Mouse (Mus musculus) forebrain, embryonic 11.5 days (tissue): Measurements from ENCODE around the gene Pin1. TPM values are rescaled to one million over a fixed set of nuclear protein-coding genes. Genes with fewer than 3 reads are reported as not detected.

ENCODE experiments used
- ATAC-seq: fragments of 200-750 bp; cut with Nextera tagmentation; replicated peaks from 2 replicates; pipeline ENCODE4 v1.8.0; 2017; ENCODE audit warnings: moderate TSS enrichment; ENCODE audit not compliant: low FRiP score
- DNase-seq: peaks from one replicate; pipeline ENCODE4 v3.0.0-alpha.2; 2017; ENCODE audit warnings: low spot score
- H3K27ac ChIP-seq: fragments of 300-500 bp; sonication (generic); 2 replicates; pipeline ENCODE4 v1.5.1; 2014; ENCODE audit warnings: low read depth, low read length
- H3K27me3 ChIP-seq: fragments of 300-500 bp; sonication (generic); 2 replicates; pipeline ENCODE4 v1.6.1; 2014; ENCODE audit warnings: mild to moderate bottlenecking, low read length, mixed read lengths; ENCODE audit not compliant: control insufficient read depth, insufficient read depth
- H3K36me3 ChIP-seq: fragments of 300-500 bp; sonication (generic); 2 replicates; pipeline ENCODE4 v1.6.1; 2014; ENCODE audit warnings: mild to moderate bottlenecking, low read length, moderate library complexity, mixed read lengths; ENCODE audit not compliant: control insufficient read depth, insufficient read depth
- H3K4me1 ChIP-seq: fragments of 300-500 bp; sonication (generic); replicated peaks from 2 replicates; pipeline ENCODE4 v1.6.1; 2014; ENCODE audit warnings: low read length, mixed read lengths; ENCODE audit not compliant: control insufficient read depth, insufficient read depth
- H3K4me2 ChIP-seq: fragments of 300-500 bp; sonication (generic); 2 replicates; pipeline ENCODE4 v1.6.1; 2014; ENCODE audit warnings: low read depth, mild to moderate bottlenecking, low read length, moderate library complexity, mixed read lengths; ENCODE audit not compliant: severe bottlenecking
- H3K4me3 ChIP-seq: fragments of 300-500 bp; sonication (generic); 2 replicates; pipeline ENCODE4 v1.5.1; 2014; ENCODE audit warnings: low read depth, low read length
- H3K9ac ChIP-seq: fragments of 300-500 bp; sonication (generic); 2 replicates; pipeline ENCODE4 v1.6.1; 2014; ENCODE audit warnings: low read length
- H3K9me3 ChIP-seq: fragments of 300-500 bp; sonication (generic); 2 replicates; pipeline ENCODE4 v1.6.1; 2016; ENCODE audit warnings: low read length, mixed read lengths; ENCODE audit not compliant: control insufficient read depth
- WGBS: fragments of 180-500 bp; shearing (Covaris S2); extraction: QIAGEN DNeasy Blood & Tissue Kit; methylation state at CpG from one replicate; pipeline ENCODE4 v1.1.7; 2014; 5-methylcytosine and 5-hydroxymethylcytosine counted together
- polyA plus RNA-seq: library from polyadenylated mRNA; unstranded; fragments of >200 nt; fragmentation: Nextera tagmentation; extraction: Ambion mirVana; gene quantifications from 2 replicates; pipeline ENCODE4 v1.2.1, GENCODE M21; 2014

The Pin1 gene
- polyA plus RNA-seq, 1 experiment from 2014 or later, result 63.0 TPM

DNA sequence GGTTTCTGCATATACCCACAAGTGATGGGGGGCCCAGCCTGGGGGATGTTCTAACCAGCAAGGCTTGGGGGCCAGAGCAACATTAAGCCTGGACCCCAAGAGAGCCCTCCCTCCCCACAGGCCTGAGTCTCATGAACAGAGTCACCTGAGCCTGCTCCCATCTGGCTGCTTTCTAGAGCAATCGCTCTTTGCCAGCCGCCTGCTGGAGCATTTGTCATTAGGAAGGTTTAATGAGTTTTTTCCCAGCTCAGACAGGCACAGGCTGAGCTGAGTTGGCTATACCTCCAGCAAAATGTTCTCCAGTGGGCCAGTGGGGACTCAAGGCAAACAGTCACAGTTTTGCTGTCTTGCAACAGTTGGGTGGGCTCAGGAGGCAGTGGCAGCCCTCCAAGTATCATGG is 12.5 kb downstream of the Pin1 start:
- ATAC-seq (0 out of 2 replicates have a peak, but pooled peaks have one; percentile 26), DNase-seq (no peak)

DNA sequence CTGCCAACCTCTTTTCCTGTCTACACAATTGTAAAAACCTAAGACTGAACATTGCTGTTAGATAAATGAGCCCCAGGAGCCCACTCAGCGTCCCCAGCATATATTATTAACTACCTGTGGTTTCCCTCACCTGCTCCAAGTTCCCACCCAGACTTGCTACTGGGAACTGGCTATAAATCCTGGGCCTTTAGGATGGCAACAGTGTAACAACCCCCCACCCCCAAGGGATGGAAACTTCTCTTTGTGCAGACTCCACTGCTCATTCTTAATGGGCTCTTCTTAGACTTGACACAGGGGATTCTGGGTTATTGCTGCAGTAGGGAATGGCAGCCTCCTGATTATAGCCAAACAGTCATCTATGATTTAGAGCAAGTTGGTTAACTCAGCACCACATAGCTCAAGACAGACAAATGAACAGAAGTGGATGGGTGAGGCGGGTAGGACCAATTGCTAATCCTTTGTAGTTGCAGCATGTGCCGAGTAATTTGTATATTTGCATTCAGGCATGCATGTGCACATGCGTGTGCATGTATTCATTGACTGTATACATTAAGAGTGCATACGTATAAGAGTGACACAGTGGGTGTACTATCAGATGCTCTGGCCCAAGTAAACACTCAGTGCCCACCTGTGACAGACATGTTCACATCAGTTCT is 13.2 kb downstream of the Pin1 start:
- no peak overlapping the region for H3K4me2 ChIP-seq
- no peak for ATAC-seq
- H3K9me3 ChIP-seq, result no peaks in the 10 kb centered on the region
- WGBS, result 80% methylated on average over 5 of the region's 5 CpGs
- no peak for DNase-seq
- peaks cover 12% of the 10 kb centered on the region for H3K4me1 ChIP-seq
- H3K36me3 ChIP-seq, result peaks cover 8% of the 10 kb centered on the region; the same call in 1 of the 2 replicates
- peak overlapping the region; percentile 21; the same call in 1 of the 2 replicates for H3K27ac ChIP-seq
- H3K27me3 ChIP-seq, result no peaks in the 10 kb centered on the region
- H3K9ac ChIP-seq, result no peak overlapping the region
- H3K4me3 ChIP-seq, result no peak overlapping the region

More for the DNA sequence above, 12.5 kb downstream of the Pin1 start:
- H3K9me3 ChIP-seq, result no peaks in the 10 kb centered on the region
- peaks cover 12% of the 10 kb centered on the region for H3K4me1 ChIP-seq
- H3K4me3 ChIP-seq, result no peak overlapping the region
- H3K36me3 ChIP-seq, result peaks cover 8% of the 10 kb centered on the region; the same call in 1 of the 2 replicates
- 0 out of 2 replicates have a peak overlapping the region, but pooled peaks have one; percentile 50 for H3K27ac ChIP-seq
- no peak overlapping the region for H3K4me2 ChIP-seq
- 83% methylated on average over 2 of the region's 2 CpGs for WGBS
- H3K9ac ChIP-seq, result no peak overlapping the region
- no peaks in the 10 kb centered on the region for H3K27me3 ChIP-seq

DNA sequence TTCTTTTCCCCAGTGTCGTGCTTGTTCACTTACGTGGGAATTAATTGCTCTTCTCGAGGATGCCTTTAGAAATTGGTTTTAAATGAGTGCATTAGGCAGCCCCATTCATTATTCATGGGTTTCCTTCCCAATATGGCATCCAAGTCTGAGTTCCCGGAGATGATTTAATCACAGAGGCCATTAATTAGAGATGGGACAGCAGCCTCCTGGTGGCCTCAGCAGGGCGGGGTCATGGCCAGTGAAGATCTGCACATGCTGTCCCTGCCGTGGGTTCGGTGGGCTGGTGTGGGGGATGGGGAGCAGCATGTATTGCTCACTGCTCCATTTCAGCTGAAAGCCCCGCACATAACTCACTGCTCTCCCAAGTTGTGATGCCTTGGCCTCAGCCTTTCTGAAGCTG is 14.0 kb downstream of the Pin1 start:
- WGBS, result 26% methylated on average over 8 of the region's 8 CpGs
- DNase-seq (no peak), ATAC-seq (peak; percentile 57)
- Histone ChIP-seq H3K27ac (no peak overlapping the region), H3K4me1 (peaks cover 12% of the 10 kb centered on the region), H3K9ac (no peak overlapping the region), H3K4me3 (no peak overlapping the region), H3K9me3 (no peaks in the 10 kb centered on the region), H3K4me2 (no peak overlapping the region), H3K36me3 (peaks cover 8% of the 10 kb centered on the region; the same call in 1 of the 2 replicates), H3K27me3 (no peaks in the 10 kb centered on the region)

DNA sequence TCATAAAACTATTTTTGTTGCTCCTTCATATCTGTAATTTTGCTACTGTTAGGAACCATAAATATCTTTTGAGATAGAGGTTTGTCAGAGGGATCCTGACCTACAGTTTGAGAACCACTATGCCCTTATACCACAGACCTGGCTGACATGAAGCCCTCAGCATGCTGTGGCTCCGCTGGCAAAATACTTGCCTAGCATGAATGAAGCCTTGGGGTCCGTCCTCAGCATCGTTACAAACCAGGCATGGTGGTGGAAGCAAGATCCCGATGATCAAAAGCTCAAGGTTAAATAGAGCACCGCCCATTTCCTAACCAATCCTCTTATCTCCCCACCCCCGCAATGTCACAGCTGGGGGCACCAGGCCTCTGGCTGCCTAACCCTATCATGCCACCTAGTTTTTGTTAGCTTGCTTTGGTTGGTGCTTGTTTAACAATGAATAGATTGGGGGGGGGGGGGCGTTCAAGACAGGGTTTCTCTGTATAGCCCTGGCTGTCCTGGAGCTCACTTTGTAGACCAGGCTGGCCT is 14.7 kb downstream of the Pin1 start:
- peaks cover 12% of the 10 kb centered on the region for H3K4me1 ChIP-seq
- no peak overlapping the region for H3K9ac ChIP-seq
- no peak overlapping the region for H3K4me3 ChIP-seq
- WGBS, result 9% methylated on average over 7 of the region's 7 CpGs
- DNase-seq (no peak), ATAC-seq (no peak)
- H3K36me3 ChIP-seq, result peaks cover 8% of the 10 kb centered on the region; the same call in 1 of the 2 replicates
- H3K4me2 ChIP-seq, result no peak overlapping the region
- no peaks in the 10 kb centered on the region for H3K9me3 ChIP-seq
- H3K27me3 ChIP-seq, result no peaks in the 10 kb centered on the region
- no peak overlapping the region for H3K27ac ChIP-seq

DNA sequence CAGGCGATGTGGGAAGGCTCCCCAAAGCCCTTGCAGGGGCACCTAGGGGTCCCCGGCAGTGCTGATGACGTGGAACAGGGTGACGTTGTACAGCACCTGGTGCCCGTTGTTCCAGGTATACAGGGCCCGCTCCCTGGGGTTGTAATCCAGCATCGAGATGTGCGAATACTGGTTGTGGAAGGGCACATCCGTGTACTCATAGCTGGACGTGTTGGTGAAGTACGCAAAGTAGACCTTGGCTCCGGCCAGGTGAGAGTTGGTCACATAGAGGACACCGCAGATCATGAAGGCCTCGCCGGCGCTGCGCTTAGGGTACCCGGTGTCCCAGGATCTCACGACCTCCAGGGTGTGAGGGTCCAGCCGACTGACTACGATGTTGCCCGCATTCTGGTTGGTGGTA is 16.2 kb downstream of the Pin1 start:
- no peaks in the 10 kb centered on the region for H3K9me3 ChIP-seq
- DNase-seq, result no peak
- H3K27me3 ChIP-seq, result no peaks in the 10 kb centered on the region
- WGBS, result 94% methylated on average over 22 of the region's 22 CpGs
- H3K27ac ChIP-seq, result no peak overlapping the region
- peaks cover 3% of the 10 kb centered on the region; the same call in 1 of the 2 replicates for H3K36me3 ChIP-seq
- ATAC-seq, result no peak
- H3K4me1 ChIP-seq, result peaks cover 12% of the 10 kb centered on the region
- H3K9ac ChIP-seq, result no peak overlapping the region
- no peak overlapping the region for H3K4me2 ChIP-seq
- no peak overlapping the region for H3K4me3 ChIP-seq

DNA sequence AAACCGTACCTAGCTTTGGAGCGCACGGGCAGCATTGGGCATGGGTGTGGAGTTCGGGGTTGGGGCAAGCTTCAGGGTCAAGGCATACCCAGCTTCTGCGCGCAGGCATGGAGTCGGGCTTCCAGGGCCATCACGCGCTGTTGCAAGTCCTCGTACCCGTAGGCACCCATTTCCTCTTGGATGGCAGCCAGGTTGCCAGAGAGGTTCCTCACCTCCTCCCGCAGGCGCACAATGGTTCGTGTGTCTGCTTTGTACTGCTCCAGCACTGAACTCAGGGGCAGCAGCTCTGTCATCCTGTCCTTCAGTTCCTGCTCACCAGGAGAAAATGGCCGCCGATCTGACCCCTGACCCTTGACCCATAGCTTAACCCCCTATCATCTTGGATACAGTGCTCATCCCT is 20.2 kb downstream of the Pin1 start:
- DNase-seq (no peak), ATAC-seq (no peak)
- 88% methylated on average over 16 of the region's 16 CpGs for WGBS
- Histone ChIP-seq H3K4me3 (no peak overlapping the region), H3K27me3 (no peaks in the 10 kb centered on the region), H3K36me3 (no peaks in the 10 kb centered on the region), H3K4me1 (no peaks in the 10 kb centered on the region), H3K4me2 (no peak overlapping the region), H3K27ac (no peak overlapping the region), H3K9ac (no peak overlapping the region), H3K9me3 (no peaks in the 10 kb centered on the region)

DNA sequence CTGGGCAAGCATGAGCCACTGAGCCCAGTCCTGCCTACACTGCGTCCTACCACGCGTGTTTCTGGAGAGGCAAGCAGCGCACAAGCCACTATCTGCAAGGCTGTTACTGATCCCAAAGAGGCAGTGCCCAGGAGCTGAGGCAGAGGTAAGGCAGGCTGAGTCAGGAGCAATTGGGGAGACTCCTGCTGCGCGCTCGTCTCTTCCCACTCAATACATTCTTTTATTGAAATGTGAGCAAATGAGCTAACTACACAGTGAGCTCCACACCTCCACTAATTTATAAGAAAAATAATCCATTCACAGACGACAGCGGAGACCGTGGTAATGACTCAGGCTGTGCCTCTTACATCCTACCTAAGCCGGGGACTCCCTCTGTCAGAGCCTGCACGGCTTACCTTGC is 26.0 kb downstream of the Pin1 start:
- Histone ChIP-seq H3K27ac (no peak overlapping the region), H3K9me3 (no peaks in the 10 kb centered on the region), H3K4me2 (no peak overlapping the region), H3K4me1 (no peaks in the 10 kb centered on the region), H3K4me3 (no peak overlapping the region), H3K36me3 (no peaks in the 10 kb centered on the region), H3K27me3 (no peaks in the 10 kb centered on the region), H3K9ac (no peak overlapping the region)
- no peak for ATAC-seq
- WGBS, result 93% methylated on average over 12 of the region's 12 CpGs
- no peak for DNase-seq

DNA sequence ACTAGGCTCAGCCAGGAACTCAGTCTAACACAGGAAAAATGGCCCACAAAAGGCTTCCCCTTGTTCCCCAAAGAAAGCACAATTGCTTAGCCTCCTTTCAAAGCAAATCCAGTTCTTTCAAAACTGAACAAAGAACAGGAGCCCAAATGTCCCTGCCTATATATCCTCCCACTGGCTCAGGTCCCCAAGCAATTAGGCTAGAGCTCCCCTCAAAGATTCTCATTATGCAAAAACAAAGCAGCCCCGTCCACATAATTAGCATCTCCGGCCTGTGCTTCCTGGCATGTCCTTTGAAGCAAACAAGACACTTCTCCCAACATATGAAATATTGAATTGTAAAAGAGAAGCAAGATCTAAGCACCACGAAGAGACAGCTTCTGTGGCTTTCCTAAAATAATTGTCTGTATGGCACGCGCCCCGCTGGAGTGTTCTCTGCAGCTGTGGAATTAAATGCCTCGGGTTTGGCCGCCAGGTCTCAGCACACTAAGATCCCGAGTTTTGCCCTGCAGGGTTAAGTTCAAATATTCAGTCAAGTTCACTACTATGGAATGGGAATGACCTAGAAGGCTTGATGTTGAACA is 28.6 kb downstream of the Pin1 start:
- ATAC-seq, result no peak
- no peak overlapping the region for H3K4me2 ChIP-seq
- H3K4me1 ChIP-seq, result no peaks in the 10 kb centered on the region
- H3K9me3 ChIP-seq, result no peaks in the 10 kb centered on the region
- H3K4me3 ChIP-seq, result no peak overlapping the region
- DNase-seq, result no peak
- H3K27ac ChIP-seq, result peak overlapping the region; percentile 42; the same call in 1 of the 2 replicates
- no peaks in the 10 kb centered on the region for H3K27me3 ChIP-seq
- no peaks in the 10 kb centered on the region for H3K36me3 ChIP-seq
- no peak overlapping the region for H3K9ac ChIP-seq
- WGBS, result 56% methylated on average over 9 of the region's 9 CpGs
